Mouse (Mus musculus) embryonic facial prominence, embryonic 10.5 days (tissue): ENCODE measurements around the gene Tmbim7. TPM values are rescaled to one million over a fixed set of nuclear protein-coding genes. Genes with fewer than 3 reads are reported as not detected.
"Not testable (repeated sequence)": the region's sequence is repeated elsewhere in the genome, so short reads cannot be mapped to it uniquely, and the experiment has no call there.

Experiments
- DNase-seq: peaks from one replicate; pipeline ENCODE4 v3.0.0-alpha.2; 2017; ENCODE audit warnings: low spot score
- H3K27ac ChIP-seq: fragments of 300-500 bp; sonication (generic); replicated peaks from 2 replicates; pipeline ENCODE4 v1.5.1; 2016; ENCODE audit warnings: mild to moderate bottlenecking
- H3K27me3 ChIP-seq: fragments of 300-500 bp; sonication (generic); replicated peaks from 2 replicates; pipeline ENCODE4 v1.6.1; 2016; ENCODE audit warnings: low read depth, mild to moderate bottlenecking; ENCODE audit not compliant: poor library complexity, severe bottlenecking
- H3K36me3 ChIP-seq: fragments of 300-500 bp; sonication (generic); replicated peaks from 2 replicates; pipeline ENCODE4 v1.6.1; 2016; ENCODE audit warnings: mild to moderate bottlenecking, moderate library complexity
- H3K4me1 ChIP-seq: fragments of 300-500 bp; sonication (generic); 2 replicates; pipeline ENCODE4 v1.6.1; 2016
- H3K4me3 ChIP-seq: fragments of 300-500 bp; sonication (generic); 2 replicates; pipeline ENCODE4 v1.5.1; 2016; ENCODE audit warnings: mild to moderate bottlenecking, moderate library complexity
- H3K9me3 ChIP-seq: fragments of 300-500 bp; sonication (generic); 2 replicates; pipeline ENCODE4 v1.6.1; 2016; ENCODE audit warnings: mild to moderate bottlenecking
- WGBS: fragments of 180-500 bp; shearing (Covaris S2); methylation state at CpG from one replicate; pipeline ENCODE4 v1.1.7; 2016; 5-methylcytosine and 5-hydroxymethylcytosine counted together
- polyA plus RNA-seq: library from polyadenylated mRNA; unstranded; fragments of >200 nt; fragmentation: Nextera tagmentation; extraction: Ambion mirVana; gene quantifications from 2 replicates; pipeline ENCODE4 v1.2.1, GENCODE M21; 2016

The Tmbim7 gene
- not detected in 2 replicates for polyA plus RNA-seq

DNA sequence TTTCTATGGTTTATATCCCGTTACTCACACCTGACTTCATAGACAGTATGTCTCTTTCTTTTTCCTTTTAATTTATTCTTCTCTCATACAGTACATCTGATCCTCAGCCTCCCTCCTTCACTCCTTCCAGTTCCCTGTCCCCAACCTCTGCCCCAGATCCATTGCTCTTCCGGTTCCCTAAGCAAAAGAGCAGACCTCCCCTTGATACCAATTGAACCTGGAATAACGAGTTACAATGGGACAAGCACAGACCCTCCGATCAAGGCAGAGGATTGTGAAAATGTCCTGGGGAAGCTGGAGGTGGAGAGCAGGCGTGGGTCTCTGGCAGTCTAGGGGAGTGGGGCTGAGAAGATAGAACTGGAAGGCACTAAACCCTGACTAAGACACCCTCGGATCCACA, at the start of gene Tmbim7:
Tmbim7 (plus strand) TSS at position 301 of the 400 bp plus-strand sequence.
- H3K27ac ChIP-seq: no peak within 1 kb of the TSS
- DNase-seq: no peak
- H3K4me1 ChIP-seq: peaks cover 8% of the 10 kb centered on the region
- no peak within 1 kb of the TSS for H3K4me3 ChIP-seq
- no peaks in the 10 kb centered on the region for H3K36me3 ChIP-seq
- WGBS: 83% methylated on average over 6 of the region's 6 CpGs
- no peaks in the 10 kb centered on the region for H3K9me3 ChIP-seq
- H3K27me3 ChIP-seq: no peaks in the 10 kb centered on the region

DNA sequence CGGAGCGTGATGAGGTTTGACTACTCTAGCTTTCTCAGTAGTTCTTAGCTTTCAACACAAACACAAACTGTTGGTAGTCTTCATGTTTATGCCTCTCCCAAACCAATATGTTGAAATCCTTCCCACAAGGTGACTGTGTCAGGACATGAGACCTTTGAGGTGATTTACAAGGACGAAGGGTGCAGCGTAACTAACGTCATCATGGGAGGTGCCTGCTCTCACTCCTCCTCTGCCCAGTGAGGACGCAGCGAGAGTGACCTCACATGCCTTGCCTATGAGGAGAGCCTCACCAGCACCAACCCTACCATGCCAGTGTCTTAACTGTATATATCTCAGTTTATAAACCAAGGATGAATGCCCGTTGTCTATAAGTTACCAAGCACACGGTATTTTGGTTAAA, 43.9 kb upstream of the Tmbim7 start:
- no peaks in the 10 kb centered on the region for H3K27me3 ChIP-seq
- H3K27ac ChIP-seq: no peak overlapping the region
- H3K9me3 ChIP-seq: no peaks in the 10 kb centered on the region
- H3K4me1 ChIP-seq: no peaks in the 10 kb centered on the region
- no peak overlapping the region for H3K4me3 ChIP-seq
- no peak for DNase-seq
- WGBS: 94% methylated on average over 9 of the region's 9 CpGs
- H3K36me3 ChIP-seq: peaks cover 62% of the 10 kb centered on the region

DNA sequence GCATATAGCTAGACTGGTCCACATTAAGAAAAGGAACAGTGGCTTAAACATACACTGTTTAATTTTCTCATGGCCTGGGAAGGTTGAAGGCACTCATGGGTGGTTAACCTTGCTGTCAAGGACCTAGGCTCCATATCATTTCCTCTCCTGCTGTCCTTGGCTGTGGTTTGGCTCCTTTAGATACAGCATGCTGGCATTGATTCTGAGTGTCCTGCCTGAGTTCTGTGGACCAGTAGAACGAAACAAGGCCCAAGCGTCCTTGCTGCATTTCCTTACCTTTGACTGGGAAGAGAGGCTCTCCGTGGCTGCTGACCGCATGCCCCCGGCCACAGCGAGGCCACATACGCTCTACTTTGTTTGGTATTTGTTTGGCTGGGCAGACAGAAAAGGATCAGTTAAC, 41.7 kb upstream of the Tmbim7 start:
- H3K27ac ChIP-seq: no peak overlapping the region
- no peaks in the 10 kb centered on the region for H3K27me3 ChIP-seq
- H3K9me3 ChIP-seq: no peaks in the 10 kb centered on the region
- 92% methylated on average over 7 of the region's 7 CpGs for WGBS
- no peak overlapping the region for H3K4me3 ChIP-seq
- H3K4me1 ChIP-seq: no peaks in the 10 kb centered on the region
- peaks cover 68% of the 10 kb centered on the region for H3K36me3 ChIP-seq
- DNase-seq: no peak

DNA sequence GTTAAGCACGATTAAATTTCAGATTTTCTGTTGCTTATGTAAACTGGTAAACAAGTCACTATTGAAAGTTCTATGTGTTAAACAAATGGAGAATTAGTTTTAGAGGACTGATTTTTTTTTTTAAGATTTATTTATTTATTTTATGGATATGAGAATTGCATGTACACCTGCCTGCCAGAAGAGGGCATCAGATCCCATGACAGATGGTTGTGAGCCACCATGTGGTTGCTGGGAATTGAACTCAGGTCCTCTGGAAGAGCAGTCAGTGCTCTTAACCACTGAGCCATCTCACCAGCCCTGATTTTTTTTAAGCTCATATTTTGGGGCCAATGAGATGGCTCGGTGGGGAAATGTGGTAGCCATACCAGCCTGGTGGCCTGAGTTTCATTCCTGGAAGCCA, 39.1 kb upstream of the Tmbim7 start:
- H3K27ac ChIP-seq, H3K4me1 ChIP-seq, H3K9me3 ChIP-seq, DNase-seq, H3K27me3 ChIP-seq, H3K4me3 ChIP-seq: not testable (repeated sequence)
- H3K36me3 ChIP-seq: peaks cover 64% of the 10 kb centered on the region
- 88% methylated on average over 2 of the region's 2 CpGs for WGBS

DNA sequence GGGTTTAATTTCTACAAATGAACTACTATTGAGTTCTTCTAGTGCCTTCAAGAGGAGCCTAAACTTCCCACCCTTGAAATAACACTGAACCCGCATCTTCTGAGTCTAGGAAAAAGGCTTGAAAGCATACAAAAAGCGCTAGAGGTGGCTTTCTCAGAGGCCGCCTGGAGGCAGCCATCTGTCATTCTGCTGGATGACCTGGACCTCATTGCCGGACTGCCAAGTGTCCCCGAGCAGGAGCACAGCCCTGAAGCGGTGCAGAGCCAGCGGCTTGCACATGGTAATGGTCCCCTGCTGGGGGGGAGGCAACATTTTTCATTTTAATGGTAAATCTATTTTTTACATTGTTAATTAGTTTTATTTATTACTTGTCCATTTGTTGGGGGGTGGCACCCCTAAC, 30.5 kb upstream of the Tmbim7 start:
- H3K4me1 ChIP-seq: no peaks in the 10 kb centered on the region
- 82% methylated on average over 7 of the region's 7 CpGs for WGBS

DNA sequence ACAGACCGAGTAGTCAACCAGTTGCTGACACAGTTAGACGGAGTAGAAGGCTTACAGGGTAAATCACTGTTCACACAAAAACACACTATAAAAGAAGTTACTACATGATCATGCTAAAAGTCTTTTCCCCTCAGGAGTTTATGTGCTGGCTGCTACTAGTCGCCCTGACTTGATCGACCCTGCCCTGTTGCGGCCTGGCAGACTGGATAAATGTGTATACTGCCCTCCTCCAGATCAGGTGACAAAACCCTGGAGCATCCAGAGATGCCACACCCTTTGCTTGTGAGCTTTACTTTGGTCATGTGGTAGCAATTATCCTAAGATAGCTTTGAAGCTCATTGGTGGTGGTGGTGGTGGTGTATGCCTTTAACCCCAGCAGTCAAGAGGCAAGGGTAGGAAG, 20.9 kb upstream of the Tmbim7 start:
- no peak overlapping the region for H3K27ac ChIP-seq
- no peak overlapping the region for H3K4me3 ChIP-seq
- no peaks in the 10 kb centered on the region for H3K9me3 ChIP-seq
- no peaks in the 10 kb centered on the region for H3K4me1 ChIP-seq
- no peaks in the 10 kb centered on the region for H3K27me3 ChIP-seq
- peaks cover 45% of the 10 kb centered on the region for H3K36me3 ChIP-seq
- DNase-seq: no peak
- WGBS: 87% methylated on average over 5 of the region's 5 CpGs

More for the DNA sequence above, 30.5 kb upstream of the Tmbim7 start:
- Histone ChIP-seq H3K36me3 (peaks cover 55% of the 10 kb centered on the region), H3K27me3 (no peaks in the 10 kb centered on the region), H3K9me3 (no peaks in the 10 kb centered on the region), H3K4me3 (no peak overlapping the region), H3K27ac (no peak overlapping the region)
- DNase-seq: no peak

DNA sequence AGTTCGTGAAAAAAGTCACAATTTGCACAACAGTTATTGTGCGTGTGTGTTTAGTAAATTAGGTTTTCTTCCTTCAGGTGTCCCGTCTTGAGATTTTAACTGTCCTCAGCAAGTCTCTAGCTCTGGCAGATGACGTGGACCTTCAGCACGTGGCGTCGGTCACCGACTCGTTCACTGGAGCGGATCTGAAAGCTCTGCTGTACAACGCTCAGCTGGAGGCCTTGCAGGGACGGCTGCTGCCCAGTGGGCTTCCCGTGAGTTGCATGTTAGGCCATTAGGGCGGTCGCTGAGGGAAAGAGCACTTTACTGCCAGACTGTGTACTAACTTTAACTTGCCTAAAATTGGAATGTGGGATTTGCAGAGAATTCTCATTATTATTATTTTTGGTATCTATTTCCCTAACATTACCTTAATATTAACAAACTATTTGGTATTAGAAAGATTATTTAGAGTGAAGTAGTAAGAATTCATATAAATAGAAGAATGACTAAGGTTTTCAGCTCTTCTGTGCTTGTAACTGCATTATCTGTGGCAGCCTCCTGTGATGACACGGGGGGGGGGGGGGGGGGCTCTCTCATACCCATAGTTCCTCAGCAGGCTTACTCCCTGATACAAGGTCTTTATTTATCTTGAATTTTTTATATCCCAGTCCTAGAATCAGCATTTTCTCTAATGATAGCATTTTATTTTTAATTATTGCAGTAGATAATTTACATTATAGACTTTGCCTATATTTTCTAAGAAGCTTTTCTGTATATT, 19.3 kb upstream of the Tmbim7 start:
- 76% methylated on average over 16 of the region's 16 CpGs for WGBS
- peaks cover 51% of the 10 kb centered on the region for H3K36me3 ChIP-seq
- no peak overlapping the region for H3K4me3 ChIP-seq
- H3K27me3 ChIP-seq: no peaks in the 10 kb centered on the region
- DNase-seq: no peak
- H3K4me1 ChIP-seq: no peaks in the 10 kb centered on the region
- no peaks in the 10 kb centered on the region for H3K9me3 ChIP-seq
- H3K27ac ChIP-seq: no peak overlapping the region

DNA sequence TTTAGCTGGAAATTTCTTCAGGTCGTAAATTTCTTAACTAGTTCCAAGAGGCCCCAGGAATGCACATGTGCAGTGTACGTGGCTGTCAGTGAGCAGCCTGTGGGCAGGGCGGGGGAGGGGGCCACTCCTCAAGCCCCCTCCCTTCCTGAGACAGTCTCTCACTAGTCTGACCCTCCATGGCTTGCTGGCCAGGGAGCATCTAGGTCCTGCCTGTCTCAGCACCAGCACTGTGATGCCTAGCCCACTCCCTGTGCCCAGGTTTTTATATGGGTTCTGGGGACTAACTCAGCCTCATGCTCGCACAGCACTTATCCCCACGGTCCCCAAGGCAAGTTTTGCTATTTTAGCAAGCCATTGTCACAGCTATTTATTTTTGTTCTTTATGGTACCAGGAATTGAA, 18.7 kb upstream of the Tmbim7 start:
- no peak overlapping the region for H3K4me3 ChIP-seq
- H3K36me3 ChIP-seq: peaks cover 56% of the 10 kb centered on the region
- no peaks in the 10 kb centered on the region for H3K9me3 ChIP-seq
- H3K27ac ChIP-seq: no peak overlapping the region
- H3K27me3 ChIP-seq: no peaks in the 10 kb centered on the region
- no peak for DNase-seq
- no peaks in the 10 kb centered on the region for H3K4me1 ChIP-seq
- 84% methylated on average over 5 of the region's 5 CpGs for WGBS

DNA sequence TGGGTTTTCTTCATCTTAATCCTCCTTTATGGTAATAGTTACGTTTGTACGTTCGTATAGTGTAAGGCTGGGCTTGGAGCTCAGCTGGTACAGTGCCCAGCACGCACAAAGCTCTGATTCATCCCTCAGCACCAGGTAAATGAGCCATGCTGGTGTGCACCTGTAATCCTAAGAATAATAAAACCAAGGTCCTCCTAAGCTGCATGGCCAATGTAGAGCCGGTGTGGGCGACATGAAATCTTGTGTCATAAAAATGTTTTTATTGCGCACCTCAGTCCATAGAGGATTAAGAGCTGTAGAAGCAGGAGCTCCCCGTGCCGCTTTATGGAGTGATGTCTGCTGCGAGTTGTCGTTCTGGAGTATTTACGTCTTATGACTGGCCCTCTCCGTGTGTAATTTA, 17.7 kb upstream of the Tmbim7 start:
- no peaks in the 10 kb centered on the region for H3K4me1 ChIP-seq
- H3K4me3 ChIP-seq: no peak overlapping the region
- H3K27me3 ChIP-seq: no peaks in the 10 kb centered on the region
- H3K27ac ChIP-seq: no peak overlapping the region
- WGBS: 93% methylated on average over 13 of the region's 13 CpGs
- H3K36me3 ChIP-seq: peaks cover 61% of the 10 kb centered on the region
- no peaks in the 10 kb centered on the region for H3K9me3 ChIP-seq
- DNase-seq: no peak

DNA sequence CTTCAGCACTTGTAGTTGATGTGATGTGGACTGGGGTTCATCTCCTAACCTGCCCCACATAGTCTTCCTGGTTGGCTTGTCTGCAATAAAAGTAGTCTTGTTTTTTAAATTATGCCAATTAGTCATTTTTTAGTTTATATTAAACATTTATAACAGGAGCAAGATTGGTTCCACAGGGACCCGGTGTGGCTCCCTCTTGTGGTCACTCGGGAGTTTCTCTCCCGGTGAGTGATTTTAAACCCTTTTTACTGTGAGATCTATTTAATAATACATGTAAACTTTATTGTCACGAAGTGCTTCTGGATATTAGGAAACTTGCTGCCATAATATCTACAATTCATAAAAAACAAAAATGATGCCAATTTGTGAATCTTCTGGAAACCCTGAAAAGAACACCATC, 17.0 kb upstream of the Tmbim7 start:
- Histone ChIP-seq H3K4me3 (no peak overlapping the region), H3K27me3 (no peaks in the 10 kb centered on the region), H3K27ac (no peak overlapping the region), H3K9me3 (no peaks in the 10 kb centered on the region), H3K4me1 (no peaks in the 10 kb centered on the region), H3K36me3 (peaks cover 60% of the 10 kb centered on the region)
- DNase-seq: no peak
- 69% methylated on average over 4 of the region's 4 CpGs for WGBS

DNA sequence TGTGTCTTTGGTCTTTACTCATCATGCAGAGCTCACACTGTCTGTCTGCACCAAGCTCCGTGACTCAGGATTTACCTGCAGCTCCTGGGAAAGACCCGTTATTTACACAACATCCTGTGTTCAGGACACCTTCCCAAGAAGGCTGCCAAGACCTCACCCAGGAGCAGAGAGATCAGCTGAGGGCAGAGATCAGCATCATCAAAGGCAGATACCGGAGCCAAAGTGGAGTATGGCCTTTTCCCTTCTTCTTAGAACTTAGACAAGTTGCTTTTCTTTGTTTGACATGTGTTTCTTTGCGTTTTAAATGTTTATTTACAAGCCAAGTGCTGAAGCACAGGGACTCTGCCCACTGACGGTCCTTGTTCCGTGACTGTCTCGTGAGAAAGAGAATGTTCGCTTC, 15.7 kb upstream of the Tmbim7 start:
- Histone ChIP-seq H3K9me3 (no peaks in the 10 kb centered on the region), H3K4me3 (no peak overlapping the region), H3K27ac (no peak overlapping the region), H3K4me1 (no peaks in the 10 kb centered on the region), H3K27me3 (no peaks in the 10 kb centered on the region), H3K36me3 (peaks cover 63% of the 10 kb centered on the region)
- DNase-seq: no peak
- 83% methylated on average over 8 of the region's 8 CpGs for WGBS

DNA sequence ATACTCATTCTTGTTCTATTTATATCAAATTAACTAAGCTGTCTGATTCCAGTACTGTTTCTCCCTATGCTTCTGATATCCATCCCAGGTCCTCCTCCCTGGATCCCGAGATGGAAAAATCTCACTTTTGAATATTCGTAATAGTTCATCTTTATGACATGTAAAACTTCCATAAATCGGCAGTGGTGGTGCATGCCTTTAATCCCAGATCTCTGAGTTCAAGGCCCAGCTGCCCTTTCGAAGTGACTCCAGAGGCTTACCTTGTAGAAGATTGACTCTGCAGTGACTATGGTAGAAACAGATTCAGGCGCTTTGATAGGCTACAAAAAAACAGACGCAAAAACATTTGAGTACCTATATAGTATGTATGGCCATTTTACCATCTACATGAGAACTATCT, 6.4 kb upstream of the Tmbim7 start:
- no peaks in the 10 kb centered on the region for H3K27me3 ChIP-seq
- H3K36me3 ChIP-seq: peaks cover 60% of the 10 kb centered on the region
- no peak overlapping the region for H3K27ac ChIP-seq
- DNase-seq: no peak
- no peaks in the 10 kb centered on the region for H3K9me3 ChIP-seq
- WGBS: 94% methylated on average over 6 of the region's 6 CpGs
- H3K4me3 ChIP-seq: no peak overlapping the region
- peaks cover 15% of the 10 kb centered on the region for H3K4me1 ChIP-seq

DNA sequence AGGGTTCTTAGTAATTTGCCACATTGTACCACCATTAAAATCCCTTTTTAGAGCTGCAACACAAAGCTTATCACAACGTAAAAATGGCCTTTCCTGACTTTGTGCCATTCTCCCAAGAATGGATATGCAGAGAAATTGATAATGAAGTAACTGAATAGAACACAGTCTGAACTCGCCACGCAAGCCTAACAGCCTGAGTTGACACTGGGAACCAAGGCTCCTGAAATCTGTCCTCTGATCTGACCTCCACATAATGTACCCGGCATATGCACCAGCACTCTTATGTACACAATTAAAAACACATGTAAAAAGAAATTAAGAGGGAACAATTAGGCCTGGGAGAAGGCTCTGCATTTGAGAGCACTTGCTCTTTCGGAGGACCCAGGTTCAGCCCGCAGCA, 5.7 kb upstream of the Tmbim7 start:
- peak overlapping the region; percentile 16; the same call in 1 of the 2 replicates for H3K4me3 ChIP-seq
- peaks cover 15% of the 10 kb centered on the region for H3K4me1 ChIP-seq
- no peak overlapping the region for H3K27ac ChIP-seq
- no peak for DNase-seq
- peaks cover 53% of the 10 kb centered on the region for H3K36me3 ChIP-seq
- H3K9me3 ChIP-seq: no peaks in the 10 kb centered on the region
- 69% methylated on average over 6 of the region's 6 CpGs for WGBS
- H3K27me3 ChIP-seq: no peaks in the 10 kb centered on the region
